Mouse (Mus musculus) embryonic facial prominence, embryonic 10.5 days (tissue): ENCODE data around the gene Sae1. TPM values are rescaled to one million over a fixed set of nuclear protein-coding genes. Genes with fewer than 3 reads are reported as not detected.
"Not testable (repeated sequence)": the region's sequence is repeated elsewhere in the genome, so short reads cannot be mapped to it uniquely, and the experiment has no call there.

Experiments
- DNase-seq: peaks from one replicate; pipeline ENCODE4 v3.0.0-alpha.2; 2017; ENCODE audit warnings: low spot score
- H3K27ac ChIP-seq: fragments of 300-500 bp; sonication (generic); replicated peaks from 2 replicates; pipeline ENCODE4 v1.5.1; 2016; ENCODE audit warnings: mild to moderate bottlenecking
- H3K27me3 ChIP-seq: fragments of 300-500 bp; sonication (generic); replicated peaks from 2 replicates; pipeline ENCODE4 v1.6.1; 2016; ENCODE audit warnings: low read depth, mild to moderate bottlenecking; ENCODE audit not compliant: poor library complexity, severe bottlenecking
- H3K36me3 ChIP-seq: fragments of 300-500 bp; sonication (generic); replicated peaks from 2 replicates; pipeline ENCODE4 v1.6.1; 2016; ENCODE audit warnings: mild to moderate bottlenecking, moderate library complexity
- H3K4me1 ChIP-seq: fragments of 300-500 bp; sonication (generic); 2 replicates; pipeline ENCODE4 v1.6.1; 2016
- H3K4me3 ChIP-seq: fragments of 300-500 bp; sonication (generic); 2 replicates; pipeline ENCODE4 v1.5.1; 2016; ENCODE audit warnings: mild to moderate bottlenecking, moderate library complexity
- H3K9me3 ChIP-seq: fragments of 300-500 bp; sonication (generic); 2 replicates; pipeline ENCODE4 v1.6.1; 2016; ENCODE audit warnings: mild to moderate bottlenecking
- WGBS: fragments of 180-500 bp; shearing (Covaris S2); methylation state at CpG from one replicate; pipeline ENCODE4 v1.1.7; 2016; 5-methylcytosine and 5-hydroxymethylcytosine counted together
- polyA plus RNA-seq: library from polyadenylated mRNA; unstranded; fragments of >200 nt; fragmentation: Nextera tagmentation; extraction: Ambion mirVana; gene quantifications from 2 replicates; pipeline ENCODE4 v1.2.1, GENCODE M21; 2016

Gene Sae1
- polyA plus RNA-seq, 1 experiment from 2014 or later = 479 TPM

DNA sequence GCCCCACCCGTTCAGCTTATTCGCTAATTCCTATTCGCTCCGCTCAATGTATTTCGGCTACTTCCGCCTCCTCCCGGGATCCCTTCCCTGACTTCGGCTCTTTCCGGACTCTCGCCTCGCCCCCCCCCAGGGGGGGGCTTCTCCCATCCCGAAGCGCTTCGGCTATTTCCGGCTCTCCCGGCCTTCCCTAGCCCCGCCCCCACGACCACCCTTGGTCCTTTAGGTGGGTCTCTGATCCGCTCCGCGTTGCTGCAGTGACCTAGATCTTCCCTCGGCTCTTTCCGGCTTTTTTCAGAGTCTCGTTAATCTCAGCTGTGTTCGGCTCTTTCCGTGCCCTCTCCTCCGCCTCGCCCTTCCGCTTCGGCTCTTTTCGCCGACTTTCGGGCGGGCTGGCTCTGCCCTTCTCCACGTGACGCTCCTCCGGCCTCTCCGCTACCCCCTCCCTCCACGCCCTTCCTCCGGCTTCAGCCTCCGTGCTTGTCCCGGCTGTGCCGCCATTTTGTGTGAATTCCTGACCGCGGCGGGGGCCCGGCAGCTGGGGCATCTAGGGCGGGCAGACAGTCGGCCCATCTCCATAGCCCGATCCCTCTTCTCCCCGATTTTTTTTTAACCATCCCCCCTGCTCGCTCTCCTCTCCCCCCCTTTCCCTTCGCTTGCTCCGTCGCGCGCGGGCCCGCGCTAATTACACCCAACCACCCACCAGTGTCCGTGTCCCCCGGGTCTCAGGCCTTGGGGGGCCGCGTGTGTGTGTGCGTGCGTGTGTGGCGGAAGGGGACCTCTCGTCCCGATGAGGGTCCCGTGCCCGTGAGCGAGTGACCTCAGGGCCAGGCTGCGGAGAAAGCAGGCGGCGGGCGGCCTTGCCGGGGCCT lies 12.4 kb upstream of the Sae1 start:
- Histone ChIP-seq H3K27me3 (no peaks in the 10 kb centered on the region), H3K27ac (peak overlapping the region; percentile 100), H3K9me3 (no peaks in the 10 kb centered on the region), H3K4me1 (peaks cover 27% of the 10 kb centered on the region), H3K36me3 (peaks cover 8% of the 10 kb centered on the region), H3K4me3 (peak overlapping the region; percentile 97)
- WGBS = under 1% methylated on average over 77 of the region's 77 CpGs
- DNase-seq = peak; percentile 100

GRCm38 (mm10) chr7:16399098-16399819 lies 11.7 kb upstream of the Sae1 start:
- peak overlapping the region; percentile 97 for H3K4me3 ChIP-seq
- H3K27me3 ChIP-seq = no peaks in the 10 kb centered on the region
- no peaks in the 10 kb centered on the region for H3K9me3 ChIP-seq
- 1% methylated on average over 31 of the region's 31 CpGs for WGBS
- 0 out of 2 replicates have a peak, but pooled peaks cover 3% of the 10 kb centered on the region for H3K36me3 ChIP-seq
- peak; percentile 94 for DNase-seq
- peak overlapping the region; percentile 100 for H3K27ac ChIP-seq
- peaks cover 19% of the 10 kb centered on the region for H3K4me1 ChIP-seq

- Histone ChIP-seq H3K27me3 (no peaks in the 10 kb centered on the region), H3K27ac (peak overlapping the region; percentile 100), H3K4me1 (peaks cover 13% of the 10 kb centered on the region), H3K4me3 (peak overlapping the region; percentile 97), H3K36me3 (0 out of 2 replicates have a peak, but pooled peaks cover 3% of the 10 kb centered on the region), H3K9me3 (no peaks in the 10 kb centered on the region)
- DNase-seq = no peak
- 49% methylated on average over 3 of the region's 3 CpGs for WGBS
Observed at GRCm38 (mm10) chr7:16398387-16399050, 10.9 kb upstream of the Sae1 start.

DNA sequence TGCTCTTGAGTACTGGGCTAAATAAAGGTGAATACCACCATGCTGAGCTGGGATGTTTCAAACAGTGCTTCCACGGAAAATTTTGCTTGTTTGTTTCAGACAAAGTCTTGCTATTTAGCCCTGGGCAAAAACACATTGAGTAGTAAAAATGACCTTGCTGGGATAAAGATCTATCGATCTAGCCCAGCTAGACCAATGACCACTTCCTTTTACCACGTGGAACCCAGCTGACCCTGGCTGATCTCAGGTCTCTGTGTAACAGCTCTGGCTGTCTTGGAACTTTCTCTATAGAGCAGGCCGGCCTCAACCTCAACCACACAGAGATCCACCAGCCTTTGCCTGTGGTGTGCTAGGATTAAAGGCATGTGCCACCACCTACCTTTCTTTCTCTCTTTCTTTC lies 9.9 kb upstream of the Sae1 start:
- H3K4me3 ChIP-seq = no peak overlapping the region
- H3K4me1 ChIP-seq = peaks cover 7% of the 10 kb centered on the region
- 80% methylated on average over 4 of the region's 4 CpGs for WGBS
- H3K27me3 ChIP-seq = no peaks in the 10 kb centered on the region
- no peak overlapping the region for H3K27ac ChIP-seq
- H3K9me3 ChIP-seq = no peaks in the 10 kb centered on the region
- no peak for DNase-seq
- no peaks in the 10 kb centered on the region for H3K36me3 ChIP-seq

- Histone ChIP-seq H3K27me3 (no peaks in the 10 kb centered on the region), H3K4me3 (no peak overlapping the region), H3K27ac (no peak overlapping the region), H3K36me3 (no peaks in the 10 kb centered on the region), H3K4me1 (peaks cover 7% of the 10 kb centered on the region), H3K9me3 (no peaks in the 10 kb centered on the region)
- WGBS = 7% methylated on average over 2 of the region's 2 CpGs
- no peak for DNase-seq
Observed at GRCm38 (mm10) chr7:16395944-16396343, 8.3 kb upstream of the Sae1 start.

GRCm38 (mm10) chr7:16392923-16393322 lies 5.3 kb upstream of the Sae1 start:
- DNase-seq = no peak
- H3K4me3 ChIP-seq = no peak overlapping the region
- H3K4me1 ChIP-seq = peaks cover 4% of the 10 kb centered on the region; the same call in 1 of the 2 replicates
- no peak overlapping the region for H3K27ac ChIP-seq
- no peaks in the 10 kb centered on the region for H3K9me3 ChIP-seq
- no peaks in the 10 kb centered on the region for H3K36me3 ChIP-seq
- WGBS = 47% methylated on average over 4 of the region's 4 CpGs
- no peaks in the 10 kb centered on the region for H3K27me3 ChIP-seq

GRCm38 (mm10) chr7:16389942-16390341 lies 2.3 kb upstream of the Sae1 start:
- DNase-seq, H3K9me3 ChIP-seq, H3K27me3 ChIP-seq, H3K4me3 ChIP-seq, H3K27ac ChIP-seq, H3K36me3 ChIP-seq: not testable (repeated sequence)
- H3K4me1 ChIP-seq = peaks cover 26% of the 10 kb centered on the region
- WGBS = 87% methylated on average over 2 of the region's 2 CpGs

DNA sequence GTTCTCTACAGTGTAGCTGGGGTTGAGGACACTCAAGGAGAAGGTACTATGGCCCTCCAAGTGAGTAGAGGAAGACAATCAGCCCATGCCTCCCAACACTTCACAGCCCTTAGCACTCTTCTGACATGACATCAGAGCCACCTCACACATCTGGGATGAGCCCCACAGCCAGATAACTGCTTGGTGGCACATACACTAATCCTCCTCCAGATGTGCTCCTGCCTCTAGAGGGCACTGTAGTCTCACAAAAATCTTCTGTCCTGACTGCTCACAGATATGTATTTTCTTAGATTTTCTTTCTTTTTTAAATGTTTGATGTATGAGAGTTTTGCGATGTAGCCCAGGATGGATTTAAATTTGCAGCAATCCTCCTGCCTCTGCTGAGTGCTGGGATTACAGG lies 11.1 kb downstream of the Sae1 start:
- Histone ChIP-seq H3K36me3 (peaks cover 100% of the 10 kb centered on the region), H3K9me3 (no peaks in the 10 kb centered on the region), H3K4me3 (no peak overlapping the region), H3K27me3 (no peaks in the 10 kb centered on the region), H3K4me1 (no peaks in the 10 kb centered on the region), H3K27ac (no peak overlapping the region)
- WGBS = 97% methylated on average over 1 of the region's 1 CpGs
- peak; percentile 14 for DNase-seq

- H3K4me3 ChIP-seq = no peak overlapping the region
- H3K4me1 ChIP-seq = no peaks in the 10 kb centered on the region
- H3K9me3 ChIP-seq = no peaks in the 10 kb centered on the region
- no peaks in the 10 kb centered on the region for H3K27me3 ChIP-seq
- DNase-seq = no peak
- H3K27ac ChIP-seq = no peak overlapping the region
- H3K36me3 ChIP-seq = peaks cover 99% of the 10 kb centered on the region
- 92% methylated on average over 5 of the region's 5 CpGs for WGBS
Observed at GRCm38 (mm10) chr7:16374989-16375388, 12.6 kb downstream of the Sae1 start.

GRCm38 (mm10) chr7:16373719-16374118 lies 13.9 kb downstream of the Sae1 start:
- peaks cover 99% of the 10 kb centered on the region for H3K36me3 ChIP-seq
- H3K4me1 ChIP-seq = no peaks in the 10 kb centered on the region
- no peaks in the 10 kb centered on the region for H3K27me3 ChIP-seq
- WGBS = 75% methylated on average over 2 of the region's 2 CpGs
- H3K27ac ChIP-seq = no peak overlapping the region
- no peak for DNase-seq
- H3K9me3 ChIP-seq = no peaks in the 10 kb centered on the region
- H3K4me3 ChIP-seq = no peak overlapping the region

- H3K27ac ChIP-seq = no peak overlapping the region
- peaks cover 99% of the 10 kb centered on the region for H3K36me3 ChIP-seq
- no peak overlapping the region for H3K4me3 ChIP-seq
- H3K4me1 ChIP-seq = peaks cover 5% of the 10 kb centered on the region
- no peaks in the 10 kb centered on the region for H3K9me3 ChIP-seq
- DNase-seq = no peak
- 96% methylated on average over 2 of the region's 2 CpGs for WGBS
- no peaks in the 10 kb centered on the region for H3K27me3 ChIP-seq
Observed at GRCm38 (mm10) chr7:16370596-16370995, 17.0 kb downstream of the Sae1 start.

- H3K4me3 ChIP-seq = no peak overlapping the region
- H3K27me3 ChIP-seq = no peaks in the 10 kb centered on the region
- no peaks in the 10 kb centered on the region for H3K9me3 ChIP-seq
- 95% methylated on average over 2 of the region's 2 CpGs for WGBS
- no peak for DNase-seq
- peaks cover 99% of the 10 kb centered on the region for H3K36me3 ChIP-seq
- H3K27ac ChIP-seq = no peak overlapping the region
- peaks cover 14% of the 10 kb centered on the region for H3K4me1 ChIP-seq
Observed at GRCm38 (mm10) chr7:16368835-16369234, 18.8 kb downstream of the Sae1 start.
